Mouse (Mus musculus) urinary bladder, adult 2 months (tissue): ENCODE data around the gene Fam83e. TPM values are rescaled to one million over a fixed set of nuclear protein-coding genes. Genes with fewer than 3 reads are reported as not detected.

Experiments used
- DNase-seq: peaks from one replicate; pipeline ENCODE4 v3.0.0; 2022; ENCODE audit warnings: low spot score
- polyA plus RNA-seq: library from polyadenylated mRNA; depleted of rRNA; stranded (reverse); fragments of >200 nt; gene quantifications from 2 replicates; pipeline ENCODE4 v1.2.3, GENCODE M21; 2012

Gene Fam83e
- polyA plus RNA-seq, 1 experiment: 1.3 TPM

DNA sequence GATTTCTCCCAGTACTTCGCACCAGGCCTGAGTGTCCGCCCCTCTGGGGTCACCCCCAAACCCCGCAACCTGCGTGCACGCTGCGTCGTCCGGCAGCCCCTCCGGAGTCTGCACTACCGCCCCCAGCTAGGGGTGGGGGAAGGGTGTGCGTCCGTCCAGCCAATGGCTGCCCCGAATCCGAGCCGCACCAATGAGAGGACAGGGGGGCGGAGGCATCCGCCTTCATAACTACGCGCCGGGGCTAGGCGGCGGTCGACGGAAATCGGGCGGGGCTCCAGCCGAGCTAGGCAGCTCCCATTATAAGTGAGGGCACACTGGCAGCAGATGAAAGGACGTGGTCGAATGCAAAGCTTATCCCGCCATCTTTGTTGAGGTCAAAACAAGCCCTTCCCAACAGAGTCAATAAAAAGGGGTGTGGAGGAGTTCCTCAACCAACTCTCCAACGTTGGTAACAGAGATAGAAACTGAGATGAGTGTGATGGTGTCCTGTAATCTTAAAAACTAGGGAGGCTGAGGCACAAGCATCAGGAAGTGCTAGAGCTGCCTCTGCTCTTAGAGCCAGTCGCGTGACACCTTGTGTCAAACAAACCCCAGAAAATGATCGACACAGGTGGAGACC lies 5.8 kb upstream of the Fam83e start, which contains the start of gene Rpl18:
TSS of gene Rpl18 (plus strand) at position 368 of the 619 bp plus-strand sequence.
- peak; percentile 89 for DNase-seq

DNA sequence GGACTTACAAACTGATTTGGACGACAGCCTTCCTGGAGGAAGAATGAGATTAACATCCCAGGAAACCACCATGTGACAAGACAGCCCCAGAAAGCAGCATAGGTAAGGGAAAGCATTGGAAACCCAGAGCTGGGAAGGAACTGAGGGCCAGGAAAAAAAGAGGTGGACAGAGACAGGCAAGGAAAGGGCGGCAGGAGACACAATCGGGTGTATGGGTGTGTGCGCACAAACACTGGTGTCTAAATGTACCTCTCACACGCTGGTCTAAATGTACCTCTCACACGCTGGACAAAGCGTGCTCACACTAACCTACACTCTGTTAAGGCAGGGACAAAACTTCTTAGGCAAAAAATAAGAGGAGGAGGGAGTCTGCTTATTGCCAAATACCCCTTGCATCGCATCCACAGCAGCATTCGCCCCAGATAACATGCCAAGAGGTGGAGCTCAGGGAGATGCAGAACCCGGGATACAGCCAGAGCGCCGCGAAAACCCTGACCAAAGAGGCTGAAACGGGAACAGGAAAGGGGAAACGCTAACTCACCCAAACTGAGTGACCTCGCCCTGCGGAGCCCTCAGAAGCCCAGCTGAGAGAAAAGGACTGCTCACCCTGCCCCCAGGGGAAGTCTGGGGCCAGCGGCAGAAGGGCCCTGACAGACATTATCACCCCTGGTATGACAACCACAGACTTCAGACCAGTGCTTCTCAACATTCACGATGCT lies 5.1 kb upstream of the Fam83e start:
- no peak for DNase-seq

- DNase-seq: no peak
Observed at GRCm38 (mm10) chr7:45716460-45716857, 4.6 kb upstream of the Fam83e start.

DNA sequence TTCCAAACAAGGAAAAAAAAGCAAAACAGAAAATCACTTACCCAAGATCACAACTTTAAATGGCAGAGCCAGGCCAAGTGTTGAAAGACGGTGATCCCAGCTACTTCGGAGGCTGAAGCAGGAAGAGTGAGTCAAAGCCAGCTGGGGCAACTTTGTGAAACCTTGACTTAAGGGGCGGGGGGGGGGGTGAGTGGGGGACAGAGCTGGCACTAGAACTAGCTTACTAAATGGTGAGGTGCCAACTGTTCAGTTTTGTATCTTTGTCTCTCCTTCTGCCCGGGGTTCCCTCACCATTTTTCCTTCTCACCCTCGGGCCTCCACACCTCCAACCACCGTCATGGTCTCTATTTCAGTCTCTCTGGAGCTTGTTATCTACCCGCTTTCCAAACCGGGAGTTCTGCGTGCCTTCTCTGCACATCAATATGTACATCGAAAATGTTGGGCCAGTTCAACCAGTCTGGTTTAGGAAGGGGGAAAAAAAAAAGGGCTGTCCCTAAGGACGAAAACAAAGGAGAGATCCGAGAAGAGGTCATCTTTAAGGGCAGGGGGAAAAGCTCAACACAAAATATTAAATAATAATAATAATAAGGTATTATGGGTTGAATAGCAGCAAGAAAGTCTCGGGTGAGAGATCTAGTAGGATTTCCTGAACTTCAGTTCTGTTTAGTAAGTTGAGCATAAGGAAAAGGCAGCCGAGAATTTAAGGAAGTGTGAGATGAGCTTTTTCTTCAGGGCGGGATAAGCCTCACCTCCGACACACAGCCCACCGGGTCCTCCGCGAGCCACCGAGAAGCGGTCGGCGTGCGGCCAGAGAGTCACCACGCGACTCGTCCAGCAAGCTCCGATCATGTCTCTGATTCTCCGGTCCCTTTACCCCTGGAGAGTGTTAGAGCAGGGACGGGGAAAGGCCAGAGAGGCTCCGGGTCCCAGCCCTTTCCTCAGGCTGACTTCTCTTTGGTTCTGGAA lies 3.8 kb upstream of the Fam83e start:
- no peak for DNase-seq

GRCm38 (mm10) chr7:45717918-45718297 lies 3.1 kb upstream of the Fam83e start, which contains the start of gene Sphk2:
Gene Sphk2 (minus strand): TSS chr7:45718002.
- peak; percentile 98 for DNase-seq

- DNase-seq: no peak
Observed at GRCm38 (mm10) chr7:45718331-45718730, 2.7 kb upstream of the Fam83e start.

- no peak for DNase-seq
Observed at GRCm38 (mm10) chr7:45719180-45719579, 1.8 kb upstream of the Fam83e start.

GRCm38 (mm10) chr7:45719738-45720412 lies 1.1 kb upstream of the Fam83e start:
- no peak for DNase-seq

GRCm38 (mm10) chr7:45721234-45721571 lies 191 bp downstream of the Fam83e start:
- no peak for DNase-seq

- no peak for DNase-seq
Observed at GRCm38 (mm10) chr7:45721642-45722347, 783 bp downstream of the Fam83e start.

GRCm38 (mm10) chr7:45722348-45722713 lies 1.3 kb downstream of the Fam83e start:
- no peak for DNase-seq

- DNase-seq: no peak
Observed at GRCm38 (mm10) chr7:45723301-45723700, 2.3 kb downstream of the Fam83e start.

DNA sequence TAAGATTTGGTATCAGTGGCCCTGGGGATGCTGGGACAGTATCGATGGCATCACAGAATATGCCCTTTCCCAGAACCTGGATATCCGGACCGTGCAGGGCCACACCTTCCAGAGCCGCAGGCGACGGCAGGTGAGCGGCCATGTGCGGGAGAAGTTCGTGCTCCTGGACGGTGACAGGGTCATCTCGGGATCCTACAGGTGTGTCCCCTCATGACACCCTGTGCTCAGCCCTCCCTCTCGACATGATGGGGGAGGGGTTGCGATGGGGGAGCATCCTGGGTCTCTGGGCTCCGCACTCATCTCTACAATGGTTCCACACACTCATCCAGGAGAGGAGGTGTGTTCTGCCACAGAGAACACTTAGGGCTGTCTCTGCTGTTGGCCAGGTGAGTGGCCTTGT lies 2.8 kb downstream of the Fam83e start:
- DNase-seq: no peak

DNA sequence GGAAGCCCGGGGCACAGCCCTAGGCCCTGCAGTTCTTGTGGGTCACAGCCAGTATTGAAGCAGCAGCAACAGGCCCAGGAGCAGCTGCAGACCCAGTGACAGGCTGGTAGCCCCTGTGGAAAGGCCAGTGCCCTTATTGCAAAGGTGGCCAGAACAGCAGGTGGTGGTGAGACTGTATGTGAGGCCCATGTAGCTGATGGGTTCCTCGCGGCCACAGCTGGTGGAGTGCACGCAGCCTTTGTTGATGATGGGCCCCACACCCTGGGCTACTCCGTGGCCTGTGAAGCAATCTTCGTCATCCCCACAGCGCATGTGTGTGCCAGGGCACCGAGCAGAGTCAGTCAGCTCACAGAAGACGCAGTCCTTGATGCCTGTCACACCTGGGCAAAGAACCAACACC lies 4.1 kb downstream of the Fam83e start:
- DNase-seq: no peak

- DNase-seq: no peak
Observed at GRCm38 (mm10) chr7:45725713-45726112, 4.7 kb downstream of the Fam83e start, which contains the start of gene Spaca4. Gene Spaca4 (minus strand): TSS chr7:45725813.

DNA sequence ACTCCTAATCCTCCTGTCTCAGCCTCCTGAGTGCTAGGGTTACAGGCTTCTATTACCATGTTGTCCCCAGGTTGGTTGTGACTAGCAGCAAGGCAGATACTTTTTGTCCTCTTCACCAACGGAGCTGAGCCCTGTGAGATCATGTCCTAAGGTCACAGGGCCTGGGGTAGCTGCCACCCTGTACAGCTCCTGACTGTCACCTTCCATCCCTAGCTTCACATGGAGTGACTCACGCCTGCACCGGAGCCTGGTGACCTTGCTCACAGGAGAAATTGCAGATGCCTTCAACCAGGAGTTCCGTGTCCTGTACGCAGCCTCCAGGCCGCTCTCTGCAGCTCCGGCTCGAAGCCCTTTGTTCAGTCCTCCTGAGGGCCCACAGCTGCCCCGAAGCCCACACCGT lies 5.4 kb downstream of the Fam83e start:
- no peak for DNase-seq

- DNase-seq: no peak
Observed at GRCm38 (mm10) chr7:45727625-45728024, 6.6 kb downstream of the Fam83e start.

DNA sequence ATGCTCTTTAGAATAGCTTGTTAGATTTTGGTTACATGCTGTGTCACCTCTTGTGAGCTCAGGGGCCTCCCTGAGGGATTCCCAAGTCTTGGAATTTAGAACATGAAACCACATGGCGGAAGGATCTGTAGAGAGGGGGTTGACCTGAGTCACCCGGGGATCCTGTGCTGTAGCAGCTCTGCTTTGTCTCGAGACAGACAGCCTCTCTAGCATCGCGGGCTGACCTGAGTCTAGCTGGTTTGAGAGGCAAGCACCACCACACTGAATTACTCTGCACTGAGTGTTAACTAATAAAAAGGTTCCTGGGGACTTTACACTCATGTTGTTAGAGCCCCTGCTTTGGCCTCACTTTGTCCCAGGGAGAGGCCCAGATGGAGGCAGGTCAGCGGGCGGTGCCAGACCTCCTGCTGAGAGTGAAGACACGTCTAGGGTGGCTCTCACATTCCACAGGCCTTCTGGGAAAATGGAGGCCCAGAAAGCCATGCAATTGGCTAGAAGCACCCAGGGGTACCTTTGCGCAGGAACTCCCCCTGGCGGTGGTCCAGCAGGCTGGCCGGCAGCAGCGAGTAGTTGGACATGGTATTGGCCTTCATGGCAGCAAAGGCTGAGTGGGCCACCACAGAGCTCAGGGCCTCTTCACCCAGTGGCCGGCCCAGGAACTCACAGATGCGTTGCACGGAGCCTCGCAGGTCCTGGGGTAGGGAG lies 9.9 kb downstream of the Fam83e start:
- DNase-seq: no peak

DNA sequence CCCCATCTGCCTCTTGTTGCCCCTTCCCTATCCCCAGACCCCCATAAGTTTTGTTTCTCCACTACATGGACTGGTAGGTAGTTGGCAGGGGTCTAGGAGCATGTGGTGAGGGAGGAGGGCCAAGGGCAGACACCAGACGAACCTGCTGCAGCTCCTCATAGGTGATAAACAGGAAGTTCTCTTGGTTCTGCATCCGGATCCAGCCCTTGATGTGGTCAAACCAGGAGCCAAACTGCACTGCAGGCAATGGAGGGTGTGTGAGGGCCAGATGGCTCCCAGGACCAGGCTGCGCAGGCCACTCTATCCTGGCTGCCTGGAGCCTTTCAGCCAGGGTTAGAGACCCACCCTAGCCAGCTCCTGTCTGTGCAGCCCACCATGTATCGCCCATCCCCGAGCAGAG lies 12.5 kb downstream of the Fam83e start:
- no peak for DNase-seq

GRCm38 (mm10) chr7:45739162-45739763 lies 18.3 kb downstream of the Fam83e start:
- no peak for DNase-seq
